Mouse (Mus musculus) midbrain, embryonic 13.5 days (tissue): ENCODE measurements around the gene Tnfrsf1b. TPM values are rescaled to one million over a fixed set of nuclear protein-coding genes. Genes with fewer than 3 reads are reported as not detected.

Experiments used
- ATAC-seq: fragments of 200-750 bp; cut with Nextera tagmentation; 2 replicates; pipeline ENCODE4 v1.8.0; 2017; ENCODE audit warnings: mild to moderate bottlenecking, moderate TSS enrichment, moderate library complexity
- H3K27ac ChIP-seq: fragments of 300-500 bp; sonication (generic); 2 replicates; pipeline ENCODE4 v1.5.1; 2015; ENCODE audit warnings: inconsistent platforms, mild to moderate bottlenecking, moderate library complexity
- H3K27me3 ChIP-seq: fragments of 300-500 bp; sonication (generic); 2 replicates; pipeline ENCODE4 v1.6.1; 2015; ENCODE audit warnings: mild to moderate bottlenecking, inconsistent platforms
- H3K36me3 ChIP-seq: fragments of 300-500 bp; sonication (generic); 2 replicates; pipeline ENCODE4 v1.6.1; 2015; ENCODE audit warnings: mild to moderate bottlenecking, inconsistent platforms
- H3K4me1 ChIP-seq: fragments of 300-500 bp; sonication (generic); replicated peaks from 2 replicates; pipeline ENCODE4 v1.6.1; 2015; ENCODE audit warnings: inconsistent platforms
- H3K4me2 ChIP-seq: fragments of 300-500 bp; sonication (generic); replicated peaks from 2 replicates; pipeline ENCODE4 v1.6.1; 2015; ENCODE audit warnings: moderate library complexity, mild to moderate bottlenecking, inconsistent platforms
- H3K4me3 ChIP-seq: fragments of 300-500 bp; sonication (generic); replicated peaks from 2 replicates; pipeline ENCODE4 v1.5.1; 2015; ENCODE audit warnings: mild to moderate bottlenecking, inconsistent platforms
- H3K9ac ChIP-seq: fragments of 300-500 bp; sonication (generic); replicated peaks from 2 replicates; pipeline ENCODE4 v1.6.1; 2015; ENCODE audit warnings: mild to moderate bottlenecking, inconsistent platforms
- H3K9me3 ChIP-seq: fragments of 300-500 bp; sonication (generic); 2 replicates; pipeline ENCODE4 v1.6.1; 2016; ENCODE audit warnings: mild to moderate bottlenecking, inconsistent platforms
- WGBS: fragments of 180-500 bp; shearing (Covaris S2); methylation state at CpG from one replicate; pipeline ENCODE4 v1.1.7; 2015; 5-methylcytosine and 5-hydroxymethylcytosine counted together
- polyA plus RNA-seq: library from polyadenylated mRNA; unstranded; fragments of >200 nt; fragmentation: Nextera tagmentation; extraction: Ambion mirVana; gene quantifications from 2 replicates; pipeline ENCODE4 v1.2.1, GENCODE M21; 2015

Tnfrsf1b gene
- polyA plus RNA-seq, 1 experiment from 2014 or later = 2.0 TPM

DNA sequence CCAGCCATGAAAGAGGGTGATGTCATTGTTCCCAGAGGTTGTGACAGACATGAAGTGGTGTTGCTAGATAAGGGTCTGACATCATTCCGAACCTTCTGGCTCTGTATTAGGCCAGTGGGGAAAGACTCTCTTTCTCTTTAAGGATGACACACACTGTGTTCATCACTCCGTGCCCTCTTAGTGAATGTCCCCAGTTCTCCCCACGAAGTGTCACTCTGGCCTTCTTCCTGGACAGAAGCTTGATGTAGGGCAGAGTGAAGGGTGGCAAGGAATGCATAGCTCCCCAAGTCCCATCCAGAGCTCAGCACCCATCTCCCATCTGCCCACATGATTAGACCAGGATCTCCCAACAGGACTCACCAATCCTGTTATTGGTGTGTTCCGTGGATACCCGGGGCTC, 27.3 kb upstream of the Tnfrsf1b start:
- no peak overlapping the region for H3K9ac ChIP-seq
- no peak overlapping the region for H3K4me2 ChIP-seq
- no peak overlapping the region for H3K27ac ChIP-seq
- no peaks in the 10 kb centered on the region for H3K4me1 ChIP-seq
- H3K9me3 ChIP-seq = no peaks in the 10 kb centered on the region
- H3K36me3 ChIP-seq = no peaks in the 10 kb centered on the region
- 90% methylated on average over 5 of the region's 5 CpGs for WGBS
- no peak for ATAC-seq
- H3K4me3 ChIP-seq = no peak overlapping the region
- no peaks in the 10 kb centered on the region for H3K27me3 ChIP-seq

GRCm38 (mm10) chr4:145272763-145273162, 26.1 kb upstream of the Tnfrsf1b start:
- Histone ChIP-seq H3K4me2 (no peak overlapping the region), H3K4me3 (no peak overlapping the region)
- 83% methylated on average over 1 of the region's 1 CpGs for WGBS

DNA sequence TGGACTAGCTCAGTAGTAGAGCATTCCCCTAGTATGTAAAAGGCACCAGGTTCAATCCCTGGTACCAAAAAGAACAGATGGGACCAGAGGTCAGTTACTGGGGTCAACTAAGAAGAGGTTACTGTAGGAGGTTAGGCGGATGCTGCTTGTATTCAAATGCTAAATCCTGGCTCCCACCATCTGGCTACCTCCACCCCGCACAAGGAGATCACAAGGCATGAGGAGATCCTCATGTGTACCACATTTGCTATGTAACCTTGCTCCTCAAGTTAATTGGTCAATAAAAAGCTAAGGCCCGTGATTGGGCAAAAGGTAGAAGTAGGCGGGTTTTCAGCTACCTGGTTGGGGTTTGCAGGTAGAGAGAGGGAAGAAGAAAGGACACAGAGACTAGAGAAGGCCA, 25.0 kb upstream of the Tnfrsf1b start:
- no peak overlapping the region for H3K4me2 ChIP-seq
- H3K9me3 ChIP-seq = no peaks in the 10 kb centered on the region
- ATAC-seq = no peak
- H3K4me3 ChIP-seq = no peak overlapping the region
- H3K4me1 ChIP-seq = no peaks in the 10 kb centered on the region
- WGBS = 78% methylated on average over 4 of the region's 4 CpGs
- no peak overlapping the region for H3K27ac ChIP-seq
- H3K36me3 ChIP-seq = no peaks in the 10 kb centered on the region
- no peak overlapping the region for H3K9ac ChIP-seq
- no peaks in the 10 kb centered on the region for H3K27me3 ChIP-seq

More at GRCm38 (mm10) chr4:145272763-145273162, 26.1 kb upstream of the Tnfrsf1b start:
- ATAC-seq = no peak
- Histone ChIP-seq H3K9ac (no peak overlapping the region), H3K36me3 (no peaks in the 10 kb centered on the region), H3K9me3 (no peaks in the 10 kb centered on the region), H3K27me3 (no peaks in the 10 kb centered on the region), H3K27ac (no peak overlapping the region), H3K4me1 (no peaks in the 10 kb centered on the region)

DNA sequence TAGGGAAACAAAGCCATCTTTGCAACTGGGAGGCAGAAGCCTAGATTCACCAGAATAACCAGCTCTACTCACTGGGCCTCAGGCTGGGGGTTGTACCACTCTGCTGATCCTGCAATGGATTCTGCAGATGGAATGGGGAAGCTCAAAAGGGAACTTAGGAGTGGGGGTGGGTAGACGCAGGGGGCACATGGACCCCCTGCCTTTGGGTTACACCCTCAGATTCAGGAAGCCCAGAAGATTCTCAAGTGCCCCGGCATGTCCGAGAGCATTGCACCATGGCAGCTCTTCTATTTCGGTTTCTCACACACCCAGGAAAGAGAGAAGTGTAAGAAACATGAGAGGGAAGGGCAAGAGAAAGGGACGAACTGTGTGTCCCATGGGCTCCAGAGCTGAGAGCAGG, 23.5 kb upstream of the Tnfrsf1b start:
- H3K4me1 ChIP-seq = no peaks in the 10 kb centered on the region

DNA sequence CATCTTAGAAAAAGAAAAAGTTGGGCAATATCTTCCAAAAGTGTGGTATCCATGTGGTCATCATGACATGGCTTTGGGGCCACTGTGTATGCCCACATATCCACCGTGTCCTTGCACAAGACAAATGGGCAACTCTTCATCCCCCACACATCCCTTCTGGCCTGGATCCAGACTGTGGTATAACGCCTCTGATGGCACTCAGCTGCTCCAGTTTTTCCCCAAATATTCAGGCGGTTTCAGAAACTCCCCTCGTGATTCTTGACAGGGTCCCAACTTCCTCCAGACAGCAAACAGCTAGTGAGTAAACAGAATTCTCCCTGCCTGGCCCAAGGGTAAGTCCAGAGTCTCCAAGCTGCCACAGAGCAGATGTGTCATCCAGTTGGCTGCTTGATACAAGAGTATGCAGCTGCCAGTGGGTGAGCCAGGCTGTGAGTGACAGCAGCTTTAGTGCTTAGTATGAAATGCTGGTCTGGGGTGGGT, 21.0 kb upstream of the Tnfrsf1b start:
- Histone ChIP-seq H3K9me3 (no peaks in the 10 kb centered on the region), H3K4me1 (no peaks in the 10 kb centered on the region), H3K36me3 (no peaks in the 10 kb centered on the region), H3K9ac (no peak overlapping the region), H3K4me3 (no peak overlapping the region), H3K27me3 (no peaks in the 10 kb centered on the region), H3K27ac (no peak overlapping the region), H3K4me2 (no peak overlapping the region)
- WGBS = 87% methylated on average over 4 of the region's 4 CpGs
- ATAC-seq = no peak

More for the DNA sequence above, 23.5 kb upstream of the Tnfrsf1b start:
- H3K4me2 ChIP-seq = no peak overlapping the region
- H3K36me3 ChIP-seq = no peaks in the 10 kb centered on the region
- H3K9me3 ChIP-seq = no peaks in the 10 kb centered on the region
- no peak overlapping the region for H3K27ac ChIP-seq
- ATAC-seq = no peak
- no peak overlapping the region for H3K4me3 ChIP-seq
- 84% methylated on average over 5 of the region's 5 CpGs for WGBS
- H3K27me3 ChIP-seq = no peaks in the 10 kb centered on the region
- H3K9ac ChIP-seq = no peak overlapping the region

DNA sequence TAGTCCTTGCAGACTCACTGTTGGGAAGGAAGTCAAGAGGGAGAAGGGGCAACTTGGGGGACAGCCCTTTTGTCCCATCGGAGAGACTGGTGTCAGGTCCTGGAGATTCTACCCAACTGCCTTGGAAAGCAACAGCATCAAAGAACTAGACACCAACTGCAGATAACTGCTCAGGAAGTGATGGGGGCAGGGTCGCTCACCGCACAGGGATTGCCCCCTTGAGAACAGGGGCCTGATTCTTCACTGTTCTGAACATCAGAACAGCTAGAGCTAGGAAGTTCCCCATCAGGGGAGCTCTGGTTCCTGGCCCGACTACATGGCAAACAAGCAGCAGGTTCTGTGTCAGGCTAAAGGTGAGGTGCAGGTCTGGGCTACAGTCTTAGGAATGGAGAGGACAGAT, 19.8 kb upstream of the Tnfrsf1b start:
- no peaks in the 10 kb centered on the region for H3K27me3 ChIP-seq
- 89% methylated on average over 4 of the region's 4 CpGs for WGBS
- H3K9me3 ChIP-seq = no peaks in the 10 kb centered on the region
- no peak overlapping the region for H3K9ac ChIP-seq
- H3K4me3 ChIP-seq = no peak overlapping the region
- no peak overlapping the region for H3K4me2 ChIP-seq
- no peaks in the 10 kb centered on the region for H3K36me3 ChIP-seq
- ATAC-seq = no peak
- H3K4me1 ChIP-seq = no peaks in the 10 kb centered on the region
- no peak overlapping the region for H3K27ac ChIP-seq

GRCm38 (mm10) chr4:145264761-145265160, 18.1 kb upstream of the Tnfrsf1b start:
- Histone ChIP-seq H3K4me3 (no peak overlapping the region), H3K9me3 (no peaks in the 10 kb centered on the region; the same call in 1 of the 2 replicates), H3K4me1 (no peaks in the 10 kb centered on the region), H3K9ac (no peak overlapping the region), H3K4me2 (no peak overlapping the region), H3K27me3 (no peaks in the 10 kb centered on the region), H3K36me3 (no peaks in the 10 kb centered on the region), H3K27ac (no peak overlapping the region)
- ATAC-seq = no peak
- WGBS = 58% methylated on average over 2 of the region's 2 CpGs

- no peak for ATAC-seq
- no peaks in the 10 kb centered on the region for H3K36me3 ChIP-seq
These were observed 16.9 kb upstream of the Tnfrsf1b start for GRCm38 (mm10) chr4:145263583-145263982.

DNA sequence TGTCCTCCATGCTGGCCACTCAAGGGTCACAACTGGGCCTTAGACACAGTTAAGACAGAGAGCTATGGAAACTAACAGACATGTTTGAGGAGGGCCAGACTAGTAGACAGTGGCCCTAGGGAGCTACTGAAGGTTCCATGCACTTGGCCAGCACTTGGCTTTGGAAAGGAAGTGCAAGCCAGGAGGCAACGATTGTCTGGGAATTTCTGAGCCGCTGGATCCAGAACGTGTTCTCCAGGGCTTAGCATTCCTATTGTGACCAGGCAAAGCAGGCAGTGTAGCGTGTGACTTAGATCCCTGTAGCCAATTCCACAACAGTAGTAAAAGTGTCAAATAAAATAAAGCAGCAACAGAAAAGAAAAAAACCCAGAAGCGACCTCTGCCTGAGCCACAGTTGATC, 14.1 kb upstream of the Tnfrsf1b start:
- no peaks in the 10 kb centered on the region; the same call in 1 of the 2 replicates for H3K9me3 ChIP-seq
- no peak overlapping the region for H3K4me3 ChIP-seq
- no peak overlapping the region for H3K4me2 ChIP-seq
- no peaks in the 10 kb centered on the region for H3K4me1 ChIP-seq
- no peaks in the 10 kb centered on the region for H3K27me3 ChIP-seq
- ATAC-seq = no peak
- H3K36me3 ChIP-seq = no peaks in the 10 kb centered on the region
- H3K9ac ChIP-seq = no peak overlapping the region
- no peak overlapping the region for H3K27ac ChIP-seq
- 81% methylated on average over 5 of the region's 5 CpGs for WGBS

More at GRCm38 (mm10) chr4:145263583-145263982, 16.9 kb upstream of the Tnfrsf1b start:
- no peaks in the 10 kb centered on the region for H3K4me1 ChIP-seq
- no peak overlapping the region for H3K27ac ChIP-seq
- 96% methylated on average over 1 of the region's 1 CpGs for WGBS
- H3K4me3 ChIP-seq = no peak overlapping the region
- no peak overlapping the region for H3K9ac ChIP-seq
- no peak overlapping the region for H3K4me2 ChIP-seq
- no peaks in the 10 kb centered on the region for H3K27me3 ChIP-seq
- no peaks in the 10 kb centered on the region; the same call in 1 of the 2 replicates for H3K9me3 ChIP-seq

DNA sequence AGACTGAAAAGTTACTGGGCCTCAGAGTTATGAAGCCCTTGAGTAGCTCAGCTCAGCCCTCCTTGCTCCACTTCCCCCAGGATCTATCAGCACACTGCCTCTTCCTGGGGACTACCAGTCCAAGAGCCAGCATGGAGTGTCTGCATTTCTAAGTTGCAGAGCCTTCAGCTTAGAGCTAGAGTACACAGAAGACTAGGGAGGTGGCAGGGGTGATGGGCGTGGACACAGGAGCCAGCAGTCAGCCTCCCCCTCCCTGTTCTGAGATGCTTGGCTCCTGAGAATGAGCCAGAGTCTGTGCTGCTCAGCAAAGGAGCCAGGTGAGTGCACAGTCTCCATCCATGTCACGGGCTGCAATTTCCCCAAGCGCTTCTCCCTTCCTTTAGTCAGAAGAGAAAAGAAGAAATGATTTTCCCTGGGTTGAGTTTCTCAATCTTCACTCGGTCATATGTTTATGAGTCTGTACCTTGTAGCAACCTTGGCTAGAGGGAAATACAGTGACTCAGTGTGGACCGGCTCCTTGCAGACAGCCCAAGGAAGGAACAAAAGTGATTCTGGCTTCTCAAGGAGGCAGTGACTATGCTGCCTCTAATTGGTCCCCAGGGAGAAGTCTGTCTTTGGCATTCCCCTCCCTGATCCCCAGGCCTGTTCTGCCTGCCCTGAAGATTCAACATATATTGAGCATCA, 11.2 kb upstream of the Tnfrsf1b start:
- Histone ChIP-seq H3K9me3 (no peaks in the 10 kb centered on the region; the same call in 1 of the 2 replicates), H3K4me1 (no peaks in the 10 kb centered on the region), H3K4me3 (no peak overlapping the region), H3K4me2 (no peak overlapping the region), H3K9ac (no peak overlapping the region), H3K27ac (no peak overlapping the region), H3K27me3 (no peaks in the 10 kb centered on the region), H3K36me3 (no peaks in the 10 kb centered on the region)
- WGBS = 74% methylated on average over 5 of the region's 5 CpGs
- no peak for ATAC-seq

DNA sequence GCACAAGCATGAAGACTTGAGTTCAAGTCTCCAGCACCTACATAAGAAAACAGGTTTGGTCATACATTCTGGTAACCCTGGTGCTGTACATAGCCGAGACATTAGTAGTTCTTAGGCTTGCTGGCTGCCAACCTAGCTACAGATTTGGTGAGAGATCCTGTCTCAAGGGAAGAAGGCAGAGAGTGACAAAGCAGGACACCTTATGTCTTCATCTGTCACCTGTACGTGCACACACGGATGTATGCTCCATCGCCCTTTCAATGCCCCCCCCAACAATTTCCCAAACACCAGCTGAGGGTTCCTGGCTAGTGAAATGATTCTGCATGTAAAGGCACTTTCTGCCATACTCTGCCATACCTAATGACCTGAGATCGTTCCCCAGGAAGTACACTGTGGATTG, 9.5 kb upstream of the Tnfrsf1b start:
- ATAC-seq = no peak
- Histone ChIP-seq H3K9me3 (no peaks in the 10 kb centered on the region; the same call in 1 of the 2 replicates), H3K36me3 (no peaks in the 10 kb centered on the region), H3K4me2 (no peak overlapping the region), H3K27ac (no peak overlapping the region), H3K4me1 (no peaks in the 10 kb centered on the region), H3K9ac (no peak overlapping the region), H3K27me3 (no peaks in the 10 kb centered on the region), H3K4me3 (no peak overlapping the region)
- WGBS = 91% methylated on average over 5 of the region's 5 CpGs

GRCm38 (mm10) chr4:145254418-145254817, 7.7 kb upstream of the Tnfrsf1b start:
- no peak overlapping the region for H3K4me2 ChIP-seq
- H3K9me3 ChIP-seq = no peaks in the 10 kb centered on the region
- H3K4me1 ChIP-seq = no peaks in the 10 kb centered on the region
- no peak overlapping the region for H3K4me3 ChIP-seq
- no peak overlapping the region for H3K9ac ChIP-seq
- no peaks in the 10 kb centered on the region for H3K36me3 ChIP-seq
- H3K27ac ChIP-seq = no peak overlapping the region
- WGBS = 59% methylated on average over 13 of the region's 13 CpGs
- ATAC-seq = no peak
- no peaks in the 10 kb centered on the region for H3K27me3 ChIP-seq

- WGBS = 94% methylated on average over 8 of the region's 8 CpGs
- no peaks in the 10 kb centered on the region for H3K36me3 ChIP-seq
- ATAC-seq = no peak
These were observed 5.9 kb upstream of the Tnfrsf1b start for GRCm38 (mm10) chr4:145252611-145253010.

More at GRCm38 (mm10) chr4:145252611-145253010, 5.9 kb upstream of the Tnfrsf1b start:
- no peaks in the 10 kb centered on the region for H3K4me1 ChIP-seq
- no peak overlapping the region for H3K4me2 ChIP-seq
- peaks cover 3% of the 10 kb centered on the region; the same call in 1 of the 2 replicates for H3K27me3 ChIP-seq
- no peak overlapping the region for H3K4me3 ChIP-seq
- H3K9ac ChIP-seq = no peak overlapping the region
- H3K9me3 ChIP-seq = no peaks in the 10 kb centered on the region
- H3K27ac ChIP-seq = no peak overlapping the region
